Mouse (Mus musculus) liver, embryonic 18 days (tissue): ENCODE results near the gene Tas2r107. TPM values are rescaled to one million over a fixed set of nuclear protein-coding genes. Genes with fewer than 3 reads are reported as not detected.

Source experiments
- polyA plus RNA-seq: library from polyadenylated mRNA; depleted of rRNA; stranded (reverse); fragments of >200 nt; gene quantifications from 2 replicates; pipeline ENCODE4 v1.2.3, GENCODE M21; 2012; rRNA removed

The Tas2r107 gene
- polyA plus RNA-seq = not detected in 2 replicates

GRCm38 (mm10) chr6:131660049-131660448, at the start of gene Tas2r107:
Gene Tas2r107 (minus strand): TSS chr6:131660149.

DNA sequence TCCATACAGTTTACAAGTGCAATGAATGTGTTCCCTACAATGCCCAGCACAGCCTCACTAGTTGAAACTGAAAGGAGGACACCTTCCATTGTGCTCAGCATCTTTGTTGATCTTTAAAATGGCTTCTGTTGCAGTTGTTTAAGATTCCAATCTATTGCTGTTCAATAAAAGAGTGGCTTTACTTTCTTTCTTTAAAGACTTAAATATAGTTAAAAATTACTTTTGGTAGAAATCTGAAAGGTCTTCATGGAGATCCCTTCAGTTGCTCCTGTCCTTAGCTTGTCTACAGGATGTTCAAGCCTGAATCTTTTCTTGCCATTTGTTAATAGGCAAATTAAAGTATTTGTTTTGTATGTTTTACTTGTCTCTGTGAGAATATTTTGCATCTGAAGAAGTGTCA, 30.0 kb upstream of the Tas2r107 start, which contains the start of gene Tas2r114:
Tas2r114 (minus strand) TSS at position 101 of the 400 bp plus-strand sequence.

DNA sequence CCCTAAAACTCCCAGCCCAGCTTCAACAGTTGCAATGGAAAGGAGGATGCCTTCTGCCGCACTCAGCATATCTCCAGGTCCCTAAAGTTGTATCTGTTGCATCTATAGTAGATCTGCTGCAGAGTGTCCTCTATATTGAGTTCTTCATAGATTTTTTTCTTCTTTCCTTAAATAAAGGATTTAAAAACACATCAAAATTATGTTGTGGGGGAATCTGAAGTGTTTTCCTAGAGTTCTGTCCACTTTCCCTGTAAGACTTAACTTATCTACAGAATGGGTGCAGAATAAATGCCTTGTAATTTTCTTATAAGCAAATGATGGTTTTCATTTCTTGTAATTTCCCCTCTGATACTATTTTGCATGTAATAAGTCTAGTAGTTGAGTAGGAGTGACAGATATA, 27.4 kb upstream of the Tas2r107 start, which contains the start of gene Tas2r105:
Tas2r105 (minus strand) TSS at position 101 of the 400 bp plus-strand sequence.

GRCm38 (mm10) chr6:131685644-131686043, 25.7 kb upstream of the Tas2r107 start, which contains the start of gene Tas2r104:
Gene Tas2r104 (minus strand): TSS chr6:131685744.

DNA sequence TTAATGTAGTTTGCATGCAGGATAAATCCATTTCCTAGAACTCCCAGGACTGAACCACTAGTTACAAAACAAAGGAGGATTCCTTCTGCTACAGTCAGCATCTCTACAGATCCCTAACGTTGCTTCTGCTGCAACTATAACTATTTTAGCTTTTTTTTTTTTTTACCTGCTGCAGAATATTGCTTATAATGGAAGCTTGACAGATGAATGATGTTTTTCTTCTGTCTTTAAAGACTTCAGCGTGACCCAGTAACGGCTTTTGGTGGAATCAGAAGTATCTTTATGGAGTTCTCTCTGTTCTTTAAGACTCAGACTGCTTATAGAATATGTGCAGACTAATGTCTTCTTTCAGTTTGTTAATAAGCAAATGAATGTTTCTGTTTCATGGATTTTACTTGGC, 18.8 kb upstream of the Tas2r107 start, which contains the start of gene Tas2r106:
Tas2r106 (minus strand) TSS at position 101 of the 400 bp plus-strand sequence.

DNA sequence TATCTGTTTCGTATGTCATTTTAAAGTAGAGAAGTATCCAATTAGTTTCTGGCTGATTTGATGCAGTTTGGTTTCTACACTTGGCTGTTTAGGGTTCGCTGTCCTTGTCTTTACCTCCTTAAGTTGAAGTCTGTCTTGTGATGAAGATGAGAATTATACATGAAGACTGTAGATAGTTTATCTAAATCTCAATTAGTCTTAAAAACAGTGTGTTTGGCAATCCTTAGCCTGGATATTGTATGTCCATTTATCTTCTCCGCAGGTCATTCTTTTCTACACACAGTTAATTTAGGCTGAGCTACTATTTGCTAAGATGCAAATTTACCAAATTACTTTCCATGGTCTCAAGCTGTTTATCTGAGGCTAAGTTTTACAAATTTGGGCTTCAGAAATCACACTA, 29.1 kb downstream of the Tas2r107 start, which contains the start of gene Tas2r130:
Tas2r130 (minus strand) TSS at position 101 of the 400 bp plus-strand sequence.

Other genes starting within 250 kb of the Tas2r107 start
- gene 5430401F13Rik, start 173.7 kb downstream of the Tas2r107 start, polyA plus RNA-seq = not detected in 2 replicates
- gene Gm6619, start 173.7 kb downstream of the Tas2r107 start, polyA plus RNA-seq = not detected in 2 replicates
- gene Tas2r130, start 29.2 kb downstream of the Tas2r107 start, polyA plus RNA-seq = not detected in 2 replicates
- gene Tas2r106, start 18.7 kb upstream of the Tas2r107 start, polyA plus RNA-seq = not detected in 2 replicates
- not detected in 2 replicates for gene Tas2r104, start 25.6 kb upstream of the Tas2r107 start, polyA plus RNA-seq
- gene Tas2r105, start 27.3 kb upstream of the Tas2r107 start, polyA plus RNA-seq = not detected in 2 replicates
- gene Tas2r114, start 29.9 kb upstream of the Tas2r107 start, polyA plus RNA-seq = not detected in 2 replicates